Mouse (Mus musculus) CD4-positive, CD25-positive, alpha-beta regulatory T cell, adult 4 months (primary cell): ENCODE data around the gene Sgk1. TPM values are rescaled to one million over a fixed set of nuclear protein-coding genes. Genes with fewer than 3 reads are reported as not detected.
"Not testable (repeated sequence)": the region's sequence is repeated elsewhere in the genome, so short reads cannot be mapped to it uniquely, and the experiment has no call there.

Source experiments
- ATAC-seq: one replicate; pipeline ENCODE4 v1.8.0; 2017
- polyA plus RNA-seq, 2 experiments: library from polyadenylated mRNA; unstranded; fragments of 100-300 nt; shearing (Covaris generic); gene quantifications; one replicate each; pipeline ENCODE4 v1.2.1; 2017

Gene Sgk1
- polyA plus RNA-seq, 2 experiments from 2014 or later, result 22.2 to 26.6 TPM

- ATAC-seq, result no peak
Measured at GRCm38 (mm10) chr10:22001621-22002020, 119.6 kb downstream of the Sgk1 start.

DNA sequence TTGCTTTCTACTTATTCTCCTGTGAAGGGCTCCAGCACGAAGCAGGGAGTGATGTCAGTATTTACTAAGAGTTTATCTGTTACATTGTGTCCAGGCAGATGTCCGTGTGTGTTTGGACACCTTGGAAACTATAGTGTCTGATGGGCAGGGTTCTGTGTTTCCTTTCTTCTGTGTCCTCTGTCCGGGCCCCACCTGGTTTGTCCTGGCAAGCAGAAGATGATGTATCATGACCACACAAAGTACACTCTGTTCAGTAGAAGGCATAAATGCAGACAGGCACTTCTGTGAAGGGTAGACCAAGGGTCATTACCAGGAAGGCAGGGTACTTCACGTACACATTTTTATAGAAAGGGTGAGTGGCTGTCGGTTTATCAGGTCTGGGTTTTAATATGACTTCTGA, 122.8 kb downstream of the Sgk1 start:
- ATAC-seq, result no peak

DNA sequence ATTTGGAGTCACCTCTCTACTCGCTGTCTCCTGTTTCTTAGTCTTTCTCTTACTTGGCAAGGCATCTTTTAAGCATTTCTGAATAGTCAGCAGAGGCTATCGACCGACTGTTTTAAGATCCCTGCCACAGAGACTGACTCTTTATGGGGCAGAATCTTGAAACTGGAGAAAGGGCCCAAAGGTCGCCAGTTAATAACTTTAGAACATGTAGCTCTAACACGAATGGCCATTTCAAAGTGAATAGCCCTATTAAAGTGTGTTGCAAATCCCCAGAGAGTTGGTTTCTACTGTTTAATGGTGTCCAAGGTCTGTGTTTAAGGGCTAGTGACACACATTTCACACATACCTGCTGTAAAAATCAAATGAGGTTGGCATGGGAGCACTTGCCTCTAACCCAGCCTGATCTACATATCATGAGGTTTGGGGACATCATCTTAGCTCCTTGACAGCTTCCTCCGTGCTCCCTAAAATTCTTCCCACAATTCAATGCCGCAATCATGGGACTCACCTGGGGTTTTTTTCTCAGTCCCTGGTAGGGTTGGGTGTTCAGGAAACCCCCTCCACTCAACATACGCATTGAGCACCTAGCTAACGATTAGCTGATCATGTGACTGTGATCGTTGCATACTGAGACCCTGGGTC, 125.3 kb downstream of the Sgk1 start:
- ATAC-seq, result peak; percentile 27

DNA sequence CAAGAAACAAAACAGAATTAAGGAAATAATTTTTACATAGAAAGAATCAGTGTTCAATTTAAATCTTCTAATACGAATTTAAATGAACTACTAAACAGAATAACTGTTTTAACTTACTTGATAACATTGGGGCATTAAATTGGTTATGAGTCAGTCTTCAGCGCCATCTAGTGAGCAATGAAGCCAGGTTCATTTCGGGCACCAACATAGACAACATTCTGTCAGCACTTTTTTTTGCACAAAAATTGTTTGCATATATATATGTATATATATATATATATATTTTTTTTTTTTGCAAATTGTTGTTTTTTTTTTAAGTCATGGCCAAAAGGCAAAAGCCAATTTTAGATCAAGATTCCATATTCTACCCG, 125.8 kb downstream of the Sgk1 start:
- peak; percentile 83 for ATAC-seq

- ATAC-seq, result peak; percentile 79
Measured at GRCm38 (mm10) chr10:22010088-22010818, 128.3 kb downstream of the Sgk1 start.

GRCm38 (mm10) chr10:22017469-22018159, 135.6 kb downstream of the Sgk1 start:
- ATAC-seq, result no peak

GRCm38 (mm10) chr10:22018618-22019017, 136.6 kb downstream of the Sgk1 start:
- no peak for ATAC-seq

DNA sequence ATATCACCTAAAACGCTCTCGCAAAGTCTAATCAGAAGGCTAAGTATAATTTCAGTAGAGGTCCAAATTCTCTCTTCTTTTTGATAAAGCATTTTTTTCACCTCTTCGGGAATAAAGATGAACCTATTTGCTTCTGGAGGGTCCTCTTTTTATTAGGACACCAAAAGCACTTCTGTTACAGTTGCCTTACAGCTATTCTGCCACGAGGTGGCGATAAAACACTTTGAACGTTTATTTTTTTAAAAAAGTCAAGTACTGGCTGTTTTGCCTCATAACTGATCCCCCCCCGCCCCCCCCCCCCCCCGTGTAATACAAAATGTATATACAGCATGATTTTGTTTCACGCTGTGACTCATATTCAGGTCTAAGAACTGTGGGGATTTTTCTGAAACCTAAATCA, 152.3 kb downstream of the Sgk1 start:
- no peak for ATAC-seq

- ATAC-seq, result not testable (repeated sequence)
Measured at GRCm38 (mm10) chr10:22036256-22036655, 154.3 kb downstream of the Sgk1 start.

Other genes starting within 250 kb of the Sgk1 start
- not detected for gene 4930444G20Rik, start 185.9 kb downstream of the Sgk1 start, polyA plus RNA-seq